Mouse (Mus musculus): ENCODE data around the gene Ncor1. TPM values are rescaled to one million over a fixed set of nuclear protein-coding genes. Genes with fewer than 3 reads are reported as not detected.

Ncor1 gene
- 170 and 211 TPM in 2 replicates for polyA plus RNA-seq (2014; fragmentation: Nextera tagmentation; extraction: Ambion mirVana)

- Histone ChIP-seq H3K4me1 (ENCODE audit: control insufficient read depth, insufficient read depth, low read length) (peaks cover 14% of the 10 kb centered on the region; the same call in 1 of the 2 replicates), H3K27ac (replicated peaks; ENCODE audit: low read depth, low read length) (peak within 1 kb of the TSS; percentile 97), H3K4me3 (replicated peaks; ENCODE audit: low read depth, low read length) (peak within 1 kb of the TSS; percentile 96), H3K27me3 (ENCODE audit: control insufficient read depth, insufficient read depth, low read length) (no peaks in the 10 kb centered on the region), H3K4me2 (ENCODE audit: low read length) (peak within 1 kb of the TSS; percentile 87), H3K36me3 (ENCODE audit: control insufficient read depth, insufficient read depth, low read length) (no peaks in the 10 kb centered on the region), H3K9me3 (ENCODE audit: control insufficient read depth, low read length) (no peaks in the 10 kb centered on the region), H3K9ac (replicated peaks; ENCODE audit: low read length) (peak within 1 kb of the TSS; percentile 97)
- ATAC-seq (ENCODE audit: low FRiP score, low TSS enrichment) (peak; percentile 62; the same call in 1 of the 2 replicates), DNase-seq (peak; percentile 91)
- under 1% methylated on average over 33 of the region's 33 CpGs for WGBS
Measured at GRCm38 (mm10) chr11:62458276-62458724, at the start of gene Ncor1, which contains the start of gene Pigl. TSS of gene Ncor1 (minus strand) at chr11:62458541. TSS of gene Pigl (plus strand) at chr11:62458460.

- Histone ChIP-seq H3K4me1 (ENCODE audit: control insufficient read depth, insufficient read depth, low read length) (0 out of 2 replicates have a peak, but pooled peaks cover 2% of the 10 kb centered on the region), H3K27me3 (ENCODE audit: control insufficient read depth, insufficient read depth, low read length) (no peaks in the 10 kb centered on the region), H3K4me2 (ENCODE audit: low read length) (no peak overlapping the region), H3K4me3 (replicated peaks; ENCODE audit: low read depth, low read length) (no peak overlapping the region), H3K27ac (replicated peaks; ENCODE audit: low read depth, low read length) (no peak overlapping the region), H3K9me3 (ENCODE audit: control insufficient read depth, low read length) (no peaks in the 10 kb centered on the region), H3K36me3 (ENCODE audit: control insufficient read depth, insufficient read depth, low read length) (no peaks in the 10 kb centered on the region), H3K9ac (replicated peaks; ENCODE audit: low read length) (no peak overlapping the region)
- DNase-seq (no peak), ATAC-seq (ENCODE audit: low FRiP score, low TSS enrichment) (no peak)
- 89% methylated on average over 4 of the region's 4 CpGs for WGBS
Measured at GRCm38 (mm10) chr11:62507683-62508082, 49.3 kb upstream of the Ncor1 start.

- Histone ChIP-seq H3K27ac (replicated peaks; ENCODE audit: low read depth, low read length) (no peak overlapping the region), H3K36me3 (ENCODE audit: control insufficient read depth, insufficient read depth, low read length) (no peaks in the 10 kb centered on the region), H3K27me3 (ENCODE audit: control insufficient read depth, insufficient read depth, low read length) (no peaks in the 10 kb centered on the region), H3K4me1 (ENCODE audit: control insufficient read depth, insufficient read depth, low read length) (no peaks in the 10 kb centered on the region), H3K9ac (replicated peaks; ENCODE audit: low read length) (no peak overlapping the region), H3K4me3 (replicated peaks; ENCODE audit: low read depth, low read length) (no peak overlapping the region), H3K4me2 (ENCODE audit: low read length) (no peak overlapping the region), H3K9me3 (ENCODE audit: control insufficient read depth, low read length) (no peaks in the 10 kb centered on the region)
- 93% methylated on average over 2 of the region's 2 CpGs for WGBS
- ATAC-seq (ENCODE audit: low FRiP score, low TSS enrichment) (no peak), DNase-seq (no peak)
Measured at GRCm38 (mm10) chr11:62500529-62500928, 42.2 kb upstream of the Ncor1 start.

GRCm38 (mm10) chr11:62498802-62499201 lies 40.5 kb upstream of the Ncor1 start:
- Histone ChIP-seq H3K9me3 (ENCODE audit: control insufficient read depth, low read length) (no peaks in the 10 kb centered on the region), H3K4me3 (replicated peaks; ENCODE audit: low read depth, low read length) (no peak overlapping the region), H3K4me2 (ENCODE audit: low read length) (no peak overlapping the region), H3K27me3 (ENCODE audit: control insufficient read depth, insufficient read depth, low read length) (no peaks in the 10 kb centered on the region), H3K9ac (replicated peaks; ENCODE audit: low read length) (no peak overlapping the region), H3K4me1 (ENCODE audit: control insufficient read depth, insufficient read depth, low read length) (no peaks in the 10 kb centered on the region), H3K27ac (replicated peaks; ENCODE audit: low read depth, low read length) (no peak overlapping the region), H3K36me3 (ENCODE audit: control insufficient read depth, insufficient read depth, low read length) (no peaks in the 10 kb centered on the region)
- DNase-seq: no peak
- no peak for ATAC-seq (ENCODE audit: low FRiP score, low TSS enrichment)
- 75% methylated on average over 2 of the region's 2 CpGs for WGBS

- H3K27me3 ChIP-seq (ENCODE audit: control insufficient read depth, insufficient read depth, low read length): no peaks in the 10 kb centered on the region
- no peaks in the 10 kb centered on the region for H3K36me3 ChIP-seq (ENCODE audit: control insufficient read depth, insufficient read depth, low read length)
- DNase-seq: no peak
- no peak overlapping the region for H3K4me2 ChIP-seq (ENCODE audit: low read length)
- H3K9ac ChIP-seq (replicated peaks; ENCODE audit: low read length): no peak overlapping the region
- no peak overlapping the region for H3K27ac ChIP-seq (replicated peaks; ENCODE audit: low read depth, low read length)
- no peak overlapping the region for H3K4me3 ChIP-seq (replicated peaks; ENCODE audit: low read depth, low read length)
- no peaks in the 10 kb centered on the region for H3K9me3 ChIP-seq (ENCODE audit: control insufficient read depth, low read length)
- 63% methylated on average over 3 of the region's 3 CpGs for WGBS
- ATAC-seq (ENCODE audit: low FRiP score, low TSS enrichment): no peak
- H3K4me1 ChIP-seq (ENCODE audit: control insufficient read depth, insufficient read depth, low read length): no peaks in the 10 kb centered on the region
Measured at GRCm38 (mm10) chr11:62497181-62497580, 38.8 kb upstream of the Ncor1 start.

- no peak overlapping the region for H3K4me3 ChIP-seq (replicated peaks; ENCODE audit: low read depth, low read length)
- H3K9ac ChIP-seq (replicated peaks; ENCODE audit: low read length): no peak overlapping the region
- no peaks in the 10 kb centered on the region for H3K9me3 ChIP-seq (ENCODE audit: control insufficient read depth, low read length)
- DNase-seq (peak; percentile 52), ATAC-seq (ENCODE audit: low FRiP score, low TSS enrichment) (no peak)
- no peak overlapping the region for H3K27ac ChIP-seq (replicated peaks; ENCODE audit: low read depth, low read length)
- no peak overlapping the region for H3K4me2 ChIP-seq (ENCODE audit: low read length)
- no peaks in the 10 kb centered on the region for H3K4me1 ChIP-seq (ENCODE audit: control insufficient read depth, insufficient read depth, low read length)
- H3K36me3 ChIP-seq (ENCODE audit: control insufficient read depth, insufficient read depth, low read length): no peaks in the 10 kb centered on the region
- H3K27me3 ChIP-seq (ENCODE audit: control insufficient read depth, insufficient read depth, low read length): no peaks in the 10 kb centered on the region
- WGBS: 65% methylated on average over 5 of the region's 5 CpGs
Measured at GRCm38 (mm10) chr11:62496151-62496715, 37.9 kb upstream of the Ncor1 start.

GRCm38 (mm10) chr11:62495276-62495801 lies 37.0 kb upstream of the Ncor1 start:
- Histone ChIP-seq H3K4me2 (ENCODE audit: low read length) (no peak overlapping the region), H3K9ac (replicated peaks; ENCODE audit: low read length) (no peak overlapping the region), H3K4me3 (replicated peaks; ENCODE audit: low read depth, low read length) (no peak overlapping the region), H3K27me3 (ENCODE audit: control insufficient read depth, insufficient read depth, low read length) (no peaks in the 10 kb centered on the region), H3K36me3 (ENCODE audit: control insufficient read depth, insufficient read depth, low read length) (no peaks in the 10 kb centered on the region), H3K27ac (replicated peaks; ENCODE audit: low read depth, low read length) (no peak overlapping the region), H3K9me3 (ENCODE audit: control insufficient read depth, low read length) (no peaks in the 10 kb centered on the region), H3K4me1 (ENCODE audit: control insufficient read depth, insufficient read depth, low read length) (no peaks in the 10 kb centered on the region)
- ATAC-seq (ENCODE audit: low FRiP score, low TSS enrichment) (no peak), DNase-seq (peak; percentile 3)
- 41% methylated on average over 9 of the region's 10 CpGs for WGBS

GRCm38 (mm10) chr11:62494754-62495275 lies 36.5 kb upstream of the Ncor1 start:
- Histone ChIP-seq H3K36me3 (ENCODE audit: control insufficient read depth, insufficient read depth, low read length) (no peaks in the 10 kb centered on the region), H3K27ac (replicated peaks; ENCODE audit: low read depth, low read length) (no peak overlapping the region), H3K4me2 (ENCODE audit: low read length) (no peak overlapping the region), H3K4me3 (replicated peaks; ENCODE audit: low read depth, low read length) (no peak overlapping the region), H3K9ac (replicated peaks; ENCODE audit: low read length) (no peak overlapping the region), H3K27me3 (ENCODE audit: control insufficient read depth, insufficient read depth, low read length) (no peaks in the 10 kb centered on the region), H3K9me3 (ENCODE audit: control insufficient read depth, low read length) (no peaks in the 10 kb centered on the region), H3K4me1 (ENCODE audit: control insufficient read depth, insufficient read depth, low read length) (no peaks in the 10 kb centered on the region)
- DNase-seq (peak; percentile 16), ATAC-seq (ENCODE audit: low FRiP score, low TSS enrichment) (no peak)
- 5% methylated on average over 6 of the region's 6 CpGs for WGBS

- no peak for DNase-seq
- Histone ChIP-seq H3K27me3 (ENCODE audit: control insufficient read depth, insufficient read depth, low read length) (no peaks in the 10 kb centered on the region), H3K9me3 (ENCODE audit: control insufficient read depth, low read length) (no peaks in the 10 kb centered on the region), H3K4me2 (ENCODE audit: low read length) (no peak overlapping the region), H3K4me3 (replicated peaks; ENCODE audit: low read depth, low read length) (no peak overlapping the region), H3K27ac (replicated peaks; ENCODE audit: low read depth, low read length) (no peak overlapping the region), H3K9ac (replicated peaks; ENCODE audit: low read length) (no peak overlapping the region), H3K4me1 (ENCODE audit: control insufficient read depth, insufficient read depth, low read length) (no peaks in the 10 kb centered on the region), H3K36me3 (ENCODE audit: control insufficient read depth, insufficient read depth, low read length) (no peaks in the 10 kb centered on the region)
- over 99% methylated on average over 6 of the region's 6 CpGs for WGBS
- ATAC-seq (ENCODE audit: low FRiP score, low TSS enrichment): no peak
Measured at GRCm38 (mm10) chr11:62493701-62494100, 35.4 kb upstream of the Ncor1 start.
